Mouse (Mus musculus): Measurements from ENCODE around the gene Mark2. TPM values are rescaled to one million over a fixed set of nuclear protein-coding genes. Genes with fewer than 3 reads are reported as not detected.

Mark2 gene
- polyA plus RNA-seq, 1 experiment, result 102 TPM

- Histone ChIP-seq H3K27ac (ENCODE audit: insufficient read depth, low read length) (no peak overlapping the region), H3K4me1 (ENCODE audit: control insufficient read depth, insufficient read depth, low read length) (no peaks in the 10 kb centered on the region), H3K4me3 (ENCODE audit: insufficient read depth, low read length) (no peak overlapping the region)
- TF ChIP-seq CTCF (IDR thresholded peaks at IDR 0.05; ENCODE audit: extremely low read depth, insufficient read depth, low read length), result no peak
- no peak for TF ChIP-seq POLR2A (IDR thresholded peaks at IDR 0.05; ENCODE audit: extremely low read depth, insufficient read depth, low read length)
These were observed 12.0 kb upstream of the Mark2 start for GRCm38 (mm10) chr19:7353636-7354035.

GRCm38 (mm10) chr19:7352809-7353495 lies 11.3 kb upstream of the Mark2 start:
- no peak overlapping the region for H3K4me3 ChIP-seq (ENCODE audit: insufficient read depth, low read length)
- TF ChIP-seq POLR2A (IDR thresholded peaks at IDR 0.05; ENCODE audit: extremely low read depth, insufficient read depth, low read length), result no peak
- no peak for TF ChIP-seq CTCF (IDR thresholded peaks at IDR 0.05; ENCODE audit: extremely low read depth, insufficient read depth, low read length)

GRCm38 (mm10) chr19:7349993-7350392 lies 8.3 kb upstream of the Mark2 start:
- Histone ChIP-seq H3K4me3 (ENCODE audit: insufficient read depth, low read length) (no peak overlapping the region), H3K4me1 (ENCODE audit: control insufficient read depth, insufficient read depth, low read length) (no peaks in the 10 kb centered on the region), H3K27ac (ENCODE audit: insufficient read depth, low read length) (no peak overlapping the region)
- TF ChIP-seq CTCF (IDR thresholded peaks at IDR 0.05; ENCODE audit: extremely low read depth, insufficient read depth, low read length) (no peak), POLR2A (IDR thresholded peaks at IDR 0.05; ENCODE audit: extremely low read depth, insufficient read depth, low read length) (no peak)

More at GRCm38 (mm10) chr19:7352809-7353495, 11.3 kb upstream of the Mark2 start:
- H3K4me1 ChIP-seq (ENCODE audit: control insufficient read depth, insufficient read depth, low read length), result no peaks in the 10 kb centered on the region
- no peak overlapping the region for H3K27ac ChIP-seq (ENCODE audit: insufficient read depth, low read length)

- no peak overlapping the region for H3K27ac ChIP-seq (ENCODE audit: insufficient read depth, low read length)
These were observed 3.6 kb upstream of the Mark2 start for GRCm38 (mm10) chr19:7345235-7345755.

GRCm38 (mm10) chr19:7342646-7343045 lies 986 bp upstream of the Mark2 start:
- Histone ChIP-seq H3K4me1 (ENCODE audit: control insufficient read depth, insufficient read depth, low read length) (peaks cover 13% of the 10 kb centered on the region), H3K27ac (ENCODE audit: insufficient read depth, low read length) (no peak overlapping the region), H3K4me3 (ENCODE audit: insufficient read depth, low read length) (no peak overlapping the region)
- TF ChIP-seq POLR2A (IDR thresholded peaks at IDR 0.05; ENCODE audit: extremely low read depth, insufficient read depth, low read length), result no peak
- no peak for TF ChIP-seq CTCF (IDR thresholded peaks at IDR 0.05; ENCODE audit: extremely low read depth, insufficient read depth, low read length)

More at GRCm38 (mm10) chr19:7345235-7345755, 3.6 kb upstream of the Mark2 start:
- peak; percentile 85 for TF ChIP-seq CTCF (IDR thresholded peaks at IDR 0.05; ENCODE audit: extremely low read depth, insufficient read depth, low read length)
- no peak for TF ChIP-seq POLR2A (IDR thresholded peaks at IDR 0.05; ENCODE audit: extremely low read depth, insufficient read depth, low read length)
- Histone ChIP-seq H3K4me3 (ENCODE audit: insufficient read depth, low read length) (no peak overlapping the region), H3K4me1 (ENCODE audit: control insufficient read depth, insufficient read depth, low read length) (peaks cover 3% of the 10 kb centered on the region; the same call in 1 of the 2 replicates)

- H3K27ac ChIP-seq (ENCODE audit: insufficient read depth, low read length), result peak overlapping the region; percentile 90
- no peak for TF ChIP-seq CTCF (IDR thresholded peaks at IDR 0.05; ENCODE audit: extremely low read depth, insufficient read depth, low read length)
- no peak for TF ChIP-seq POLR2A (IDR thresholded peaks at IDR 0.05; ENCODE audit: extremely low read depth, insufficient read depth, low read length)
- peak overlapping the region; percentile 99 for H3K4me3 ChIP-seq (ENCODE audit: insufficient read depth, low read length)
- H3K4me1 ChIP-seq (ENCODE audit: control insufficient read depth, insufficient read depth, low read length), result peaks cover 16% of the 10 kb centered on the region
These were observed 732 bp downstream of the Mark2 start for GRCm38 (mm10) chr19:7340780-7341475.

- no peak for TF ChIP-seq CTCF (IDR thresholded peaks at IDR 0.05; ENCODE audit: extremely low read depth, insufficient read depth, low read length)
- TF ChIP-seq POLR2A (IDR thresholded peaks at IDR 0.05; ENCODE audit: extremely low read depth, insufficient read depth, low read length), result no peak
- Histone ChIP-seq H3K4me3 (ENCODE audit: insufficient read depth, low read length) (peak overlapping the region; percentile 99), H3K4me1 (ENCODE audit: control insufficient read depth, insufficient read depth, low read length) (peaks cover 19% of the 10 kb centered on the region), H3K27ac (ENCODE audit: insufficient read depth, low read length) (peak overlapping the region; percentile 90)
These were observed 1.3 kb downstream of the Mark2 start for GRCm38 (mm10) chr19:7340371-7340779.

- peaks cover 19% of the 10 kb centered on the region for H3K4me1 ChIP-seq (ENCODE audit: control insufficient read depth, insufficient read depth, low read length)
- no peak overlapping the region for H3K27ac ChIP-seq (ENCODE audit: insufficient read depth, low read length)
- TF ChIP-seq CTCF (IDR thresholded peaks at IDR 0.05; ENCODE audit: extremely low read depth, insufficient read depth, low read length), result no peak
- no peak for TF ChIP-seq POLR2A (IDR thresholded peaks at IDR 0.05; ENCODE audit: extremely low read depth, insufficient read depth, low read length)
- H3K4me3 ChIP-seq (ENCODE audit: insufficient read depth, low read length), result peak overlapping the region; percentile 99
These were observed 1.8 kb downstream of the Mark2 start for GRCm38 (mm10) chr19:7339867-7340266.

GRCm38 (mm10) chr19:7339026-7339425 lies 2.6 kb downstream of the Mark2 start:
- peak overlapping the region; percentile 99 for H3K4me3 ChIP-seq (ENCODE audit: insufficient read depth, low read length)
- no peak for TF ChIP-seq CTCF (IDR thresholded peaks at IDR 0.05; ENCODE audit: extremely low read depth, insufficient read depth, low read length)
- TF ChIP-seq POLR2A (IDR thresholded peaks at IDR 0.05; ENCODE audit: extremely low read depth, insufficient read depth, low read length), result no peak
- peaks cover 21% of the 10 kb centered on the region for H3K4me1 ChIP-seq (ENCODE audit: control insufficient read depth, insufficient read depth, low read length)
- H3K27ac ChIP-seq (ENCODE audit: insufficient read depth, low read length), result no peak overlapping the region

Measured in cortical plate, adult 2 months (tissue).